Mouse (Mus musculus): Measurements from ENCODE around the gene March4. TPM values are rescaled to one million over a fixed set of nuclear protein-coding genes. Genes with fewer than 3 reads are reported as not detected.

The March4 gene
- polyA plus RNA-seq, 1 experiment = not detected

- Histone ChIP-seq H3K4me3 (replicated peaks) (no peak overlapping the region), H3K36me3 (ENCODE audit: control insufficient read depth) (no peaks in the 10 kb centered on the region), H3K9me3 (ENCODE audit: control insufficient read depth, low read length) (no peaks in the 10 kb centered on the region), H3K4me1 (ENCODE audit: control insufficient read depth) (no peaks in the 10 kb centered on the region), H3K27me3 (ENCODE audit: control insufficient read depth) (no peaks in the 10 kb centered on the region)
- no peak for TF ChIP-seq GATA1 (IDR thresholded peaks at IDR 0.05; ENCODE audit: low read length)
- TF ChIP-seq TAL1 (IDR thresholded peaks at IDR 0.05; ENCODE audit: low read length) = no peak
These were observed 117.7 kb downstream of the March4 start for GRCm38 (mm10) chr1:72418744-72419655.

DNA sequence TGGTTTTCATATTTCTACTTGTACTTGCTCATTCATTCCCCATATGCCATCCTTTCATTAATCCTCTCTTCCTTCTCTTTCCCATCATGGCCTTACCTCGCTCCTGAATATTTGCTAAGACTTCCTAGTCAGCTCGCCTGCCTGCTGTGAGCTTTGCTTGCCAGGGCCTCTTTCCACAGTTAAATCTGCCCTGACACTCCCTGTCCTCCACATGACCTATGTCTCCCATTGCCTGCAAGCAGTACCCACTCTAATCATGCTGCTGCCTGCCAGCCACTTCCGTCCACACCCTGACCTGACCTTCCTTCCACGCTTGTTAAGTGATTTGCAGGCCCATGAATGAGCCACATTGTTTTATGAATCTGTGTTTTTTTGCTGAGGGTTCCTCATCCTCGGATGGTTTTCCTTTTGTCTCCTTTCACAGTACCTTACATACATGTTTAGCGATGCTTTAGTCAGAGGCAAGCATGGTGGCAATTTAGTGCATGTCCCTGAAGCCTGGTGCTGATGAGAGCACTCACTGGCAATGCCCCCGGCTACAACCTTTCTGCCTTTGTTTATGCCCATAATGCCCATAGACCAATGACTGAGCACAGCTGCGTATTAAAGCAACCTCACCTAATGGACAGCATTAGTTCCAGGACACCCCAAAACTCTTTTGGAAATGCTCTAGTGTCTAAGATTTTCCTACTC, 122.0 kb downstream of the March4 start:
- no peak for TF ChIP-seq GATA1 (IDR thresholded peaks at IDR 0.05; ENCODE audit: low read length)
- TF ChIP-seq TAL1 (IDR thresholded peaks at IDR 0.05; ENCODE audit: low read length) = no peak
- no peak overlapping the region for H3K4me3 ChIP-seq (replicated peaks)
- no peaks in the 10 kb centered on the region for H3K9me3 ChIP-seq (ENCODE audit: control insufficient read depth, low read length)
- H3K27me3 ChIP-seq (ENCODE audit: control insufficient read depth) = no peaks in the 10 kb centered on the region
- no peaks in the 10 kb centered on the region for H3K36me3 ChIP-seq (ENCODE audit: control insufficient read depth)
- H3K4me1 ChIP-seq (ENCODE audit: control insufficient read depth) = no peaks in the 10 kb centered on the region

DNA sequence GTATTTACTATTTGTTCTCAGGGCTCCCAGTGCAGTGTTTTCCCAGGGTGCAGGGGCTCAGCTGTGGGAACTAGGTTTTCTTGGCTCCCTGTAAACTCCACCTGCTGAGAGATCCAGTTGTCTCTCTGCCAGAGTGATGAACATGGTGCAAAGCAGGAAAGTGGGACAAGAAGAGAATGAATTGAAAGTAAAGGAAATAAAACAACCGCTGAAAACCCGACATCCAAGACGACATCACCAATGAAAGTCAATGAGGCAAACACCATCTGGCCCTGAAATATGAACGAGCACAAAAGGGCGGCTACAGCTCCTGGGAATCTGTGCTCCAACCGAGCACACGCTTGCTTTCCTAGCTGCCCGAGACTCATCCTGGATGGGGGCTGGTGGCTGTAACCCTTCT, 122.6 kb downstream of the March4 start:
- Histone ChIP-seq H3K36me3 (ENCODE audit: control insufficient read depth) (no peaks in the 10 kb centered on the region), H3K27me3 (ENCODE audit: control insufficient read depth) (no peaks in the 10 kb centered on the region), H3K4me3 (replicated peaks) (no peak overlapping the region), H3K9me3 (ENCODE audit: control insufficient read depth, low read length) (no peaks in the 10 kb centered on the region), H3K4me1 (ENCODE audit: control insufficient read depth) (no peaks in the 10 kb centered on the region)
- TF ChIP-seq GATA1 (IDR thresholded peaks at IDR 0.05; ENCODE audit: low read length) (no peak), TAL1 (IDR thresholded peaks at IDR 0.05; ENCODE audit: low read length) (no peak)

DNA sequence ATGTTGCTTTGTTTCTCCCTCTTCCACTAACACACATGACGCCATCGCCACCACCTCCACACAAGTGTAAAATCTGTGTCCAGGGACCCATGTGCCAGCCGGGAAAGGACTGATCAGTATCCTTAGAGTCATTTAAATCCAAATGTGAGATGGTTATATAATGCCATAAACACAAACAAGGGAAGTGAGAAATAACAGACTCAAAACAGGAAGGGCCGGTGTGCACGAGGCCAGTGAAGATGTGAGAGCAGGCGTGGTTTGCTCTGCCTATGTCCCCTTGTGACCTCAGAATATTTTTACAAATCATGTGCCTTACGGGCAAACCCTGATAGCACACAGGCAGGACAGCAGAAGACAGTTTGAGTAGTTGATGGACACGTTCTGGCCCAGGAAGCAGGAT, 123.5 kb downstream of the March4 start:
- Histone ChIP-seq H3K27me3 (ENCODE audit: control insufficient read depth) (no peaks in the 10 kb centered on the region), H3K36me3 (ENCODE audit: control insufficient read depth) (no peaks in the 10 kb centered on the region), H3K9me3 (ENCODE audit: control insufficient read depth, low read length) (no peaks in the 10 kb centered on the region), H3K4me1 (ENCODE audit: control insufficient read depth) (no peaks in the 10 kb centered on the region), H3K4me3 (replicated peaks) (no peak overlapping the region)
- TF ChIP-seq GATA1 (IDR thresholded peaks at IDR 0.05; ENCODE audit: low read length) (no peak), TAL1 (IDR thresholded peaks at IDR 0.05; ENCODE audit: low read length) (no peak)

DNA sequence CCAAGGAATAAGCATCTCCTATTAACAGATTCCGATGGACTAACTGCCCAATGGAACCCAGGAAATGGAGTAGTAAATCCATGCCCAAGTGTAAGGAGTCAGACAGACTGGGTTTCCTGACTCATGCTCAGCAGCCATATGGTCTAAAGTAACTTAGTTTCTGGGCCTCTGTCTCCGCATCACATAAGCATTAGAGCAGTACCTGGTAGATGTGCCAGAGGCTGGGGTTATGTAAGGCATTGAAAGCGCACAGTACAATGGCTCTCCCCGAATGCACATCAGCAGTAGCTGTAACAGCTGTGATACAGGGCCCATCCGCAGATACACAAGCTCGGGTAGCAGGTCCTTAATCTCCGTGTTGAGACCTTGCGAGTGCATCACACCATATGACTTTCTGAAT, 125.6 kb downstream of the March4 start:
- no peak overlapping the region for H3K4me3 ChIP-seq (replicated peaks)
- TF ChIP-seq TAL1 (IDR thresholded peaks at IDR 0.05; ENCODE audit: low read length) (no peak), GATA1 (IDR thresholded peaks at IDR 0.05; ENCODE audit: low read length) (no peak)
- H3K27me3 ChIP-seq (ENCODE audit: control insufficient read depth) = no peaks in the 10 kb centered on the region
- H3K4me1 ChIP-seq (ENCODE audit: control insufficient read depth) = no peaks in the 10 kb centered on the region
- no peaks in the 10 kb centered on the region for H3K36me3 ChIP-seq (ENCODE audit: control insufficient read depth)
- no peaks in the 10 kb centered on the region for H3K9me3 ChIP-seq (ENCODE audit: control insufficient read depth, low read length)

GRCm38 (mm10) chr1:72409936-72410335, 126.8 kb downstream of the March4 start:
- no peak overlapping the region for H3K4me3 ChIP-seq (replicated peaks)
- H3K9me3 ChIP-seq (ENCODE audit: control insufficient read depth, low read length) = no peaks in the 10 kb centered on the region
- no peaks in the 10 kb centered on the region for H3K27me3 ChIP-seq (ENCODE audit: control insufficient read depth)
- H3K36me3 ChIP-seq (ENCODE audit: control insufficient read depth) = no peaks in the 10 kb centered on the region
- TF ChIP-seq GATA1 (IDR thresholded peaks at IDR 0.05; ENCODE audit: low read length) (no peak), TAL1 (IDR thresholded peaks at IDR 0.05; ENCODE audit: low read length) (no peak)
- no peaks in the 10 kb centered on the region for H3K4me1 ChIP-seq (ENCODE audit: control insufficient read depth)

DNA sequence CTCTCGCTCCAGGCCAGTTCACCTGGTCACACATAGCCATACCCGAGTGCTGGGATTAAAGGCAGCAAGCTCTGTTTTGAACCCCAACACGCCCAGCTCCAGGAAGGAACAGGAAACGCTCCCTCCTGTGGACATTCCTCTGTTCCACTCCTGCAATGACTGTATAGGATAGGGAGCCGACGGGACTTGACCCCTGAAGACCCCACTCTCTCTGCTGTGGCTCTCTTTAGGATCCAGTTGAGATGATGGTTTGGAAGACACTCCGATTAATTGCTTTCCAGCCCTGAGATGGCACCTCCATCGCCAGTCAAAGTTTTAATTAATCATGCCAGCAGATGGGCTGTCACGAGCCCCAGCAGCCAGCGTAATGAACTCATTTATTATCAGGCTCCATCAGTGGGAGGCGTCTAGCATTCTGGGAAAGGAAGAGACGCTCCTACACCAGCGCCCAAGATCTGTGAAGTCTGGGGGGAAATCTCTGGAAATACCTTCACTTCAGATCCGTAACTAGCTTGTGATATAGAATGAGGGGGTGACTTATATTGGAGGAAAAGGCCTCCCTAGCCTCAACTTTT, 130.1 kb downstream of the March4 start:
- no peaks in the 10 kb centered on the region for H3K9me3 ChIP-seq (ENCODE audit: control insufficient read depth, low read length)
- TF ChIP-seq GATA1 (IDR thresholded peaks at IDR 0.05; ENCODE audit: low read length) (no peak), TAL1 (IDR thresholded peaks at IDR 0.05; ENCODE audit: low read length) (no peak)
- H3K27me3 ChIP-seq (ENCODE audit: control insufficient read depth) = no peaks in the 10 kb centered on the region
- H3K4me3 ChIP-seq (replicated peaks) = no peak overlapping the region
- no peaks in the 10 kb centered on the region for H3K36me3 ChIP-seq (ENCODE audit: control insufficient read depth)
- H3K4me1 ChIP-seq (ENCODE audit: control insufficient read depth) = no peaks in the 10 kb centered on the region

- no peaks in the 10 kb centered on the region; the same call in 1 of the 2 replicates for H3K36me3 ChIP-seq (ENCODE audit: control insufficient read depth)
- no peaks in the 10 kb centered on the region for H3K4me1 ChIP-seq (ENCODE audit: control insufficient read depth)
- H3K4me3 ChIP-seq (replicated peaks) = no peak overlapping the region
- no peaks in the 10 kb centered on the region for H3K27me3 ChIP-seq (ENCODE audit: control insufficient read depth)
- no peaks in the 10 kb centered on the region for H3K9me3 ChIP-seq (ENCODE audit: control insufficient read depth, low read length)
- no peak for TF ChIP-seq TAL1 (IDR thresholded peaks at IDR 0.05; ENCODE audit: low read length)
- TF ChIP-seq GATA1 (IDR thresholded peaks at IDR 0.05; ENCODE audit: low read length) = no peak
These were observed 135.2 kb downstream of the March4 start for GRCm38 (mm10) chr1:72401331-72402069.
